Mouse (Mus musculus) B cell, adult 2 months (primary cell): Measurements from ENCODE around the gene Gps2.
A peak's percentile ranks its signal among the peaks of the same experiment; 100 is the strongest.
"Not testable (repeated sequence)": the region's sequence is repeated elsewhere in the genome, so short reads cannot be mapped to it uniquely, and the experiment has no call there.

Experiments used
- DNase-seq, 2 experiments: peaks; one replicate each; pipeline ENCODE4 v3.0.0; 2022

Gene Gps2

GRCm38 (mm10) chr11:69886907-69887635 is 26.6 kb upstream of the Gps2 start:
- no peak for DNase-seq

GRCm38 (mm10) chr11:69891482-69891881 is 22.2 kb upstream of the Gps2 start:
- DNase-seq, result no peak

- peak; percentile 77 to 82 for DNase-seq
Measured at GRCm38 (mm10) chr11:69894671-69895070, 19.0 kb upstream of the Gps2 start.

- DNase-seq, result peak; percentile 63 to 65
Measured at GRCm38 (mm10) chr11:69895291-69895690, 18.4 kb upstream of the Gps2 start, which contains the start of gene Acap1. Acap1 (minus strand) TSS chr11:69895539.

- DNase-seq, result no peak
Measured at GRCm38 (mm10) chr11:69899870-69900269, 13.8 kb upstream of the Gps2 start.

GRCm38 (mm10) chr11:69900471-69901405 is 12.9 kb upstream of the Gps2 start, which contains the start of the genes 2810408A11Rik and Neurl4:
2810408A11Rik (minus strand) TSS chr11:69900987.
Neurl4 (plus strand) TSS chr11:69901072.
- DNase-seq, result peak; percentile 87 to 90

GRCm38 (mm10) chr11:69901406-69901846 is 12.3 kb upstream of the Gps2 start:
- DNase-seq, result peak; percentile 85

GRCm38 (mm10) chr11:69901993-69902392 is 11.7 kb upstream of the Gps2 start:
- no peak for DNase-seq

GRCm38 (mm10) chr11:69902972-69903371 is 10.7 kb upstream of the Gps2 start:
- DNase-seq, result no peak

- no peak for DNase-seq
Measured at GRCm38 (mm10) chr11:69904311-69904710, 9.4 kb upstream of the Gps2 start.

- no peak for DNase-seq
Measured at GRCm38 (mm10) chr11:69908645-69909044, 5.0 kb upstream of the Gps2 start.

GRCm38 (mm10) chr11:69909174-69909573 is 4.5 kb upstream of the Gps2 start:
- DNase-seq, result no peak

GRCm38 (mm10) chr11:69910177-69910576 is 3.5 kb upstream of the Gps2 start:
- DNase-seq, result no peak

- no peak for DNase-seq
Measured at GRCm38 (mm10) chr11:69910781-69911560, 2.7 kb upstream of the Gps2 start.

GRCm38 (mm10) chr11:69911701-69912100 is 2.0 kb upstream of the Gps2 start:
- DNase-seq, result no peak

GRCm38 (mm10) chr11:69912716-69913530 is 765 bp upstream of the Gps2 start:
- DNase-seq, result no peak

- DNase-seq, result no peak
Measured at GRCm38 (mm10) chr11:69914372-69914764, 680 bp downstream of the Gps2 start.

GRCm38 (mm10) chr11:69914917-69915430 is 1.3 kb downstream of the Gps2 start:
- DNase-seq, result no peak

GRCm38 (mm10) chr11:69915667-69916627 is 2.3 kb downstream of the Gps2 start:
- DNase-seq, result no peak

- DNase-seq, result not testable (repeated sequence)
Measured at GRCm38 (mm10) chr11:69916652-69917378, 3.1 kb downstream of the Gps2 start.
